ENCODE assay signal across 8 mouse cellular contexts in genomic region chr13:38151069-38151588, GRCm38 (mm10). TPM values are rescaled to one million over a fixed set of nuclear protein-coding genes. Genes with fewer than 3 reads are reported as not detected.
DNase-seq lines count a peak whose midpoint lies in the region; ATAC-seq lines count a peak whose summit lies in the region.

TSS of gene Dsp (plus strand) at chr13:38151294.

- no peaks in the 10 kb centered on the region for H3K9me3 ChIP-seq in heart, embryonic 11.5 days (replicated peaks; ENCODE audit: control insufficient read depth, low read length)
- no peaks in the 10 kb centered on the region for H3K9me3 ChIP-seq in lung, embryonic 16.5 days (ENCODE audit: control insufficient read depth, low read length)

- H3K27me3 ChIP-seq in heart, embryonic 11.5 days (ENCODE audit: control insufficient read depth, insufficient read depth, low read length): peaks cover 2% of the 10 kb centered on the region; the same call in 1 of the 2 replicates
- H3K27me3 ChIP-seq in lung, embryonic 16.5 days (ENCODE audit: control insufficient read depth, insufficient read depth, low read depth, low read length): peaks cover 18% of the 10 kb centered on the region

- peak within 1 kb of the TSS; percentile 79 for H3K4me3 ChIP-seq in heart, embryonic 11.5 days (ENCODE audit: low read depth, low read length)
- H3K4me3 ChIP-seq in lung, embryonic 16.5 days (ENCODE audit: low read length): peak within 1 kb of the TSS; percentile 60

- peak; percentile 67 for ATAC-seq in heart, embryonic 11.5 days (replicated peaks; ENCODE audit: insufficient number of reproducible peaks, low FRiP score, low TSS enrichment)
- peak; percentile 88 for ATAC-seq in lung, embryonic 16.5 days (ENCODE audit: low read depth)

- H3K9ac ChIP-seq in heart, embryonic 11.5 days (ENCODE audit: low read depth, low read length): peak within 1 kb of the TSS; percentile 96
- peak within 1 kb of the TSS; percentile 77 for H3K9ac ChIP-seq in lung, embryonic 16.5 days (ENCODE audit: low read length)

- peak within 1 kb of the TSS; percentile 96 for H3K27ac ChIP-seq in heart, embryonic 11.5 days (ENCODE audit: low read depth, low read length)
- peak within 1 kb of the TSS; percentile 92 for H3K27ac ChIP-seq in lung, embryonic 16.5 days (ENCODE audit: low read length)

- WGBS in heart, embryonic 11.5 days (ENCODE audit: insufficient replicate concordance): under 1% methylated on average over 45 of the region's 58 CpGs
- under 1% methylated on average over 47 of the region's 58 CpGs for WGBS in lung, embryonic 16.5 days

- peaks cover 45% of the 10 kb centered on the region for H3K4me1 ChIP-seq in heart, embryonic 11.5 days (ENCODE audit: control insufficient read depth, insufficient read depth, low read length)
- H3K4me1 ChIP-seq in lung, embryonic 16.5 days (replicated peaks; ENCODE audit: control insufficient read depth, insufficient read depth, low read length): peaks cover 15% of the 10 kb centered on the region

- no peaks in the 10 kb centered on the region for H3K36me3 ChIP-seq in heart, embryonic 11.5 days (ENCODE audit: control insufficient read depth, insufficient read depth, low read length)
- H3K36me3 ChIP-seq in lung, embryonic 16.5 days (ENCODE audit: control insufficient read depth, insufficient read depth, low read length): no peaks in the 10 kb centered on the region

- no peak for DNase-seq in layer of hippocampus, postnatal 25 days (ENCODE audit: extremely low spot score in 1 of 2, low spot score in 1 of 2)
- no peak for DNase-seq in layer of hippocampus, adult 9-11 months
- DNase-seq in embryo, embryonic 11 days: peak; percentile 76
- peak; percentile 49 for DNase-seq in kidney, adult 9 months
- peak; percentile 40 for DNase-seq in ovary, postnatal 14 days (ENCODE audit: low spot score)
- peak; percentile 60 to 71 for DNase-seq in urinary bladder, postnatal 36 days (ENCODE audit: low spot score in 2 of 2)

- peak within 1 kb of the TSS; percentile 77 for H3K4me2 ChIP-seq in heart, embryonic 11.5 days
- H3K4me2 ChIP-seq in lung, embryonic 16.5 days (ENCODE audit: low read depth, low read length): peak within 1 kb of the TSS; percentile 92

RNA-seq across cellular contexts. Expression of gene Dsp, which starts in this region (rescaled TPM):
- total RNA-seq in layer of hippocampus, postnatal 25 days (2021): 10 to 100 TPM; 11.5 to 14.2 TPM
- 46.2 and 51.8 TPM in 2 replicates for polyA plus RNA-seq in heart, embryonic 11.5 days (2014; fragmentation: Nextera tagmentation; extraction: Ambion mirVana)
- 7.3 and 7.7 TPM in 2 replicates for polyA plus RNA-seq in lung, embryonic 16.5 days (2015; fragmentation: Nextera tagmentation; extraction: Ambion mirVana)

Comparison
In these comparisons a context has a peak if more than half of its experiments do, and no peak if none do; other contexts are left out.
1. DNase-seq: peak in embryo, embryonic 11 days (single experiment), kidney, adult 9 months (single experiment), ovary, postnatal 14 days (single experiment) and urinary bladder, postnatal 36 days (2 of 2); none in layer of hippocampus, postnatal 25 days (0 of 2) and layer of hippocampus, adult 9-11 months (single experiment).